Mouse (Mus musculus) skeletal muscle tissue, adult 2 months (tissue): ENCODE results near the gene Numbl.

Source experiments
- DNase-seq: peaks from one replicate; pipeline ENCODE4 v3.0.0-alpha.2; 2012; ENCODE audit warnings: low read depth, low spot score

Numbl gene

DNA sequence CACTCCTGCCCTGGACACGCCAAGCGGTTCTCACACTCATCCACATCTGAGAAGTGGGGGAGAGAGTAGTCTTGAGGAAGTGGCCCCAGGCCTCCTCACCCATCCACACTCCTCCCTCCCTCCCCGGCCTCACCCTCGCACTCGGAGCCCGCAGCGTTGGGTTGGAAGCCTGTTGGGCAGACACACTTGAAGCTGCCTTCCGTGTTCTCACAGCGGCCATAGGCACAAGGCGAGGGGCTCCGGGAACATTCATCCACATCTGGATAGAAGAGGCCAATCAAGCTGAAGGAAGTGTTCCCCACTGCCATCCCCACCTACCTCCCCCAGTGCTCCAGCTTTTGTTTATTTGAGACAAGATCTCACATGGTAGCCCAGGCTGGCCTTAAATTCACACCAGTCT, 65.9 kb downstream of the Numbl start:
- DNase-seq = no peak

DNA sequence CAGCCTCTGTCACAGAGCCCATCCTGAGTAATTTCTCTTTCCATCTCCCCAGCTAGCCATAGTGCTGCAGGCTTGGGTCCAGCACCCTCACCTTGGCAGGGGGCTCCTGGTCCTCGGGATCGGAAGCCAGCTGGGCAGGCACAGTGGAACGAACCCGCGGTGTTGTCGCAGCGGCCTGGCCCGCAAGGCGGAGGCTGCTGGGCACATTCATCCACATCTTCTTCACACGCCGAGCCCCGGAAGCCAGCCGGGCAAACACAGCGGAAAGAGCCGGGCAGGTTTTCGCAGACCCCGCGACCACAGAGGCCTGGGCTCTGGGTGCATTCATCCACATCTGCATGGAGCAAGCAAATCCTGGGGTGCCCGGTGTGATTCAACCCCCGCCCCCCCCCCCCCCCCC, 66.7 kb downstream of the Numbl start:
- DNase-seq = no peak

DNA sequence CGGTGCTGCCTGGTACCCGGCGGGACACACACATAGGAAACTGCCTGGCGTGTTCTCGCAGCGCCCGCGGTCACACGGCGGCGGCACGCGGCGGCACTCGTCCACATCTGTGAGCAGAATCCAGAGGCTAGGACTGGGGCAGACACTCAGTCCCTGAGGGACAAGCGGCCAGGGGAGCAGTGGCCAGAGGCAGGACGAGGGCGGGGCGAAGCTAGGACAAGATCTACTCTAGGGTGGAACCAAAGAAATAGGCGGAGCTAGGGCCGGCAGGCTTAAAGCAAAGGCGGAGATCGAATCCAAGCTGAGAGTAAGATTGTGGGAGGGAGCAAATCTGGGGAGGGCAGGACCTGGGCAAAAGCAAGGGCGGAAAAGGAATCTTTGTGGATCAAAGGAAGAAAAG, 67.5 kb downstream of the Numbl start:
- peak; percentile 76 for DNase-seq

DNA sequence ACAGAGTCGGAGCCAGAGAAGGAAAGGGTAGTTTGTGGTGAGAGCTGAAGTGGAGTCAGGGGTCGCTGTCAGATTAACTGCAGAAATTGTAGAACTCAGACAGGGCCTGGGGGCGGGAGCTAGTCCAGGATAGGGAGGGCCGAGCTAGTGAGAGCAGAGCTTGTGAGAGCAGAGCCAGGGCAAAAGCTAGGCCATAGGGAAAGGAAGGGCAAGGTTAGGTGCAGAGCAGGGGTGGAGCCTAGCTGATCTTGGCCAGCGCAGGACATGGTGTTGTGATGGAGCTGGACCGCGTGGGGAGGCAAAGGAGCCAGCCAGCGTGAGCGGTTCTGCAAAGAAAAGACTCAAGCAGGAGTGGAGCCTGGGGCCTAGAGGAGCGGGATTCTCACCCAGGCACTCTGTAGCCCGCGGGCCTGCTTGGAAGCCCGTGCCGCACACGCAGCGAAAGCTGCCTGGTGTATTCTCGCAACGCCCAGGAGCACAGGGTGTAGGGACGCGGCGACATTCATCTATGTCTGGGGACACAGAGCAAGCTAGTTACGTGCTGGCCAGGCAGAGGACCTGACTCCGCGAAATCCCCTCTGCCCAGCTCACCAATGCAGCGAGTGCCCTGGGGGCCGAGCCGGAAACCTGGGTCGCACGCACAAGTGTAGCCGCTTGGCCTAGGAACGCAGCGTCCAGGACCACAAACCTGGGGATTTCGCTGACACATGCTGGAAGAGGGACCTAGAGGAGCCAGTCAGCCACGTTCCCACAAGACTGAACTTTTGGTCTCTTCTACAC, 68.1 kb downstream of the Numbl start:
- DNase-seq = no peak

DNA sequence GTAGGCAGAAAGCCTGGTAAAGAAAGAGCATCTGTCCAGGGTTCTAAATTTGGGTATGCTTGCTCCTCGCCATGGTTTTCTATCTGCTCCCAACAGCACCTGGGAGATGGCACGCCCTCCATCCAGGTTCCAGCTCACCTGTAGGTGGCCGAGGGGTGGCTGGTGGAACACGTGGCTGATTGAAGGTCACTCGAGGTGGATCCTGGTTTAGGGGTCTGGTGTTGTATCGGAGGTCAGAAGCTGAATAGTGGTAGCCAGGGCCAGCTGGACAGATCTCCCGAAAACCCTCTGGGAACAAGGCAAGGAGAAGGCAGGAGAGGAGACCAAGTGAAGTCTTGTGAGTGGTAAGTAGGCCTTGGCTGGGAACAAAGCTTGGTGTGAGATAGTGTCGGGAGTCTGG, 69.3 kb downstream of the Numbl start:
- DNase-seq = no peak

DNA sequence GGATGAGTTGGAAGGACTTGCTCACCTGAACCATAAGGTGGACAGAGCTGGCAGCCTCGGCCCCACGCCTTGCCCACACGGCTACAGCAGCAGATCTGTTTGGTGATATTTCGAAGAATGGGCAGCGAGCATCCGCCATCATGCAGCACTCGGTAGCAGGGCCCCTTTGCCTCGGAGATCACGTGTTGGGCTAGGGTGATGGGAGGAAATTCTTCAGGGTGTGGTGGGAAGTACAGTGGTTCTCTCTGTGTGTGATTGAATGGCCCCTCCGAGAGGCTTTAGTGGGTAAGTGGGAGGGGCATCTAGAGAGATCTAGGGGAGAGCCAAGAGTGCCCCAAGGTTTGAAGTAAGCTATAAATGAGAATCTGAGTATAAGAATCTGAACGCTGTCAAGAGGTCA, 69.9 kb downstream of the Numbl start:
- no peak for DNase-seq

DNA sequence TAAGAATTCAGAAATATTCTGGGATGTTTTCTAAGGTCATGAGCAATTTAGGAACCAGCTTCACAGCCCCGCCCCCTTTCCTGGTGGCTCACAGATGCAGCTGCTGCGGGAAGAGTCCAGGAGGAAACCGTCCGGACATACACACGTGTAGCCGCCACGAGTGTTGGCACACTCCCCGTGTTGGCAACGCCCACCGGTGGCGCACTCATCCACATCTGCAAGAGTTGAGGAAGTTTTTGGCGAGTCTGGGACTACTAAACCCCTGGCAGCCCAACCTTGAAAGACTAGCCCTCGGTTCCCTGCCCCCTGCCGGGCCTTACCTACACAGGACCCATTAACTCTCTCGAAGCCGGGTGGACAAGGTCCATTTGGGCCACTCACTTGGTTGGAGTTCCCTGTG, 70.4 kb downstream of the Numbl start:
- DNase-seq = peak; percentile 84

DNA sequence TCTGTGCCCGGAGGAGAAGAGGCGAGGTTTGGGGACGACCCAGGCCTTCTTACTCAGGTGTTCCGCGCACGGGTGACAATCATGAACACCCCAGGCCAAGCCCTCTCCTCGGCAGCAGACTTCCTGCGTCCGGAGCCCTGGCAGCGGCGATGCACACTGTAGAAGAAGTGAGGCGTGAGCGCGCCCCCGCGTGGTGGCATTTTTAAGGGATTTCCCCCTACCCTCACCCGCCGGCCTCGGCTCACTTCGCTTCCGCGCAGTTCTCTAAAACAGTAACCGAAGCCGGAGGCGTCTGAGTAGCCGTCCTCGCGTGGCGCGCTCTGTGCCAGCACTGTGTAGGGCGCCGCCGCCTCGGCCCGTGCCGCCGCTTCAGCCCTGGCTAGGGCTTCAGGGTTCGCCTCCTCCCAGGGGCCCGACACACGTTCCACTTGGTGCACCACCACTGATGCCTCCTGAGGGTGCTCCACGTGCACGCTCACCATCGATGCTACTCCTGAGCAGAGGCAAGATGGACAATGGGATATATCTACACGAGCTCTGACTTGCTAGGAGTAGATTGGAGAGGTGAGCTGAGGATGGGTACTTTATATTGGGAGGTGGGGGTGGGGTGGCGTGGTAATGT, 71.2 kb downstream of the Numbl start:
- DNase-seq = peak; percentile 71

DNA sequence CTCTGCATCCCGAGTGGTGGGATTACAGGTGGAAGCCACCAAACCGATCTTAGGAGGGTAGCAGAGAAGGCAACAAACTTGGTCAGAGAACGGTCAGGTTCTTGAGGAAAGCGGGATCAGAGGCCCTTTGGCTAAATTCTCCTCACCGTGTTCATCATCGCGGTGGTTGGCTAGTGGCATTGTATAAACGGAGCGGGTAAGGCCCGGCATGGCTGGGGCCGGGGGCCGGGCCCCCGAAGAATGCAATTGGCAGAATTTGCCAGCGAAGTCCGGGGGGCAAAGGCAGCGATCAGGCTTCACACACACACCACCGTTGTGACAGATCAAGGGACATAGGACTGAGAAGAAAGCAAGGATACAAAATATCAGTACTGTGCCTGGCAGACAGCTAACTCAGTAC, 71.7 kb downstream of the Numbl start:
- no peak for DNase-seq

DNA sequence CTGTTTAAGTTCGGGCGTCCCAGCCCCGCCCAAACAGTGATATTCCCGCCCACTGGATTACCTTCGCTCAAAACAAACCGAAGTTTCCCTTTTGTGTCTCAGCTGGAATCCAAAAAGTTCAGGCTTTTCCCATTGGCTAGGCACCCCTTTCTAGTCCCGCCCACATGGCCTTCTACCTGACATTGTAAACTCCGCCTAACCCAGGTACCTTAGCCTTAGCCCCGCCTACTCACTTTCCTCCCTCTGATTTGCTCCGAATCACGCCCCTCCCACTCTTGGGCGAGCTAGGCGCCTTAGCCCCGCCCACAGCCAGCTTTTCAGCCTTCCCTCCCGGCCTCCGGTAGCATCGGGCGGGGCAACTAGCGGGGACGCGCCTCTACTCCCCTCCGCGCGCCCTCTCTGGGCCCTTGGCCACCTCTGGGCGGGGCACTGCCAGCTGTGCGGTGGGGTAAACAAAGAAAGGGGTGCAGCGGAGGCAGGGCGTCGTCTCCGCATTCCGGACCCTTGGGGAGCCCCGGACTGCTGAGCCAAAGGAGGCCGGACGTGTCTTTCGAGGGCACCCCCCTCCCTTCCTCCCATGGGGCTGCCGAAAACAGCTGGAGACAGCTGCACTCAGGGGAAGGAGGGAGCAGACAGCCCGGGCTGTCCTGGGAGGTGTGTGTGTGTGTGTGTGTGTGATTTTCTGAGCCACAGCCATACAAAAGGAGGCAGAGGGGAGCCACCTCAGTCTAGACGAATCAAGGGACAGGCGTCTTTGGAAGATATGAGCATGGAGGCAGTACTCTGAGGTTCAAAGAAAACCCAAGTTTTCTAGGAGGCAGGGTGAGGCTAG, 72.7 kb downstream of the Numbl start:
- peak; percentile 89 for DNase-seq

DNA sequence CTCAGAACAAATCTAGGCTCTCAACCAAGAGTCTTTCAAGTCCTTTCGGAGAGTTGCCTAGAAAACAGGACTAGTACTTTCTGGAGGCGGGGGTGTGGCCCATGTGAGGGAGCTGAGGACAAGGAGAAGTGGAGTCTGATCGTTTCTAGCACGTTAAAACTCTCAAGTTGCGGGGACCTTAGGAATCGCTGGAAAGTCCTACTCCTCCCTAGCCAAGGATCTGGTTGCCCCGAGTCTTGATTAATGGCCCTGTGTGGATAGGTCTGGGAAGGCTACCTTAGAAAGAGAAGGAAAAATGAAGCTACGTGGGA, 73.3 kb downstream of the Numbl start:
- DNase-seq = no peak
